Mouse (Mus musculus) embryonic facial prominence, embryonic 11.5 days (tissue): ENCODE measurements around the gene Olfr90. TPM values are rescaled to one million over a fixed set of nuclear protein-coding genes. Genes with fewer than 3 reads are reported as not detected.

Experiments
- ATAC-seq: fragments of 200-750 bp; cut with Nextera tagmentation; replicated peaks from 2 replicates; pipeline ENCODE4 v1.8.0; 2017; ENCODE audit warnings: low read depth; ENCODE audit not compliant: insufficient number of reproducible peaks, low FRiP score, low TSS enrichment
- DNase-seq: peaks from one replicate; pipeline ENCODE4 v3.0.0-alpha.2; 2015; ENCODE audit warnings: low spot score
- H3K27ac ChIP-seq: fragments of 300-500 bp; sonication (generic); replicated peaks from 2 replicates; pipeline ENCODE4 v1.5.1; 2014; ENCODE audit warnings: mild to moderate bottlenecking, low read depth, low read length, control low read depth
- H3K27me3 ChIP-seq: fragments of 300-500 bp; sonication (generic); 2 replicates; pipeline ENCODE4 v1.6.1; 2014; ENCODE audit warnings: mild to moderate bottlenecking, low read length, moderate library complexity, mixed read lengths; ENCODE audit not compliant: control insufficient read depth, insufficient read depth
- H3K36me3 ChIP-seq: fragments of 300-500 bp; sonication (generic); replicated peaks from 2 replicates; pipeline ENCODE4 v1.6.1; 2014; ENCODE audit warnings: low read depth, mild to moderate bottlenecking, low read length, moderate library complexity, mixed read lengths; ENCODE audit not compliant: control insufficient read depth, insufficient read depth
- H3K4me1 ChIP-seq: fragments of 300-500 bp; sonication (generic); 2 replicates; pipeline ENCODE4 v1.6.1; 2014; ENCODE audit warnings: low read length, mixed read lengths; ENCODE audit not compliant: control insufficient read depth, insufficient read depth
- H3K4me2 ChIP-seq: fragments of 300-500 bp; sonication (generic); 2 replicates; pipeline ENCODE4 v1.6.1; 2014; ENCODE audit warnings: low read depth, mild to moderate bottlenecking, control low read depth, low read length, moderate library complexity
- H3K4me3 ChIP-seq: fragments of 300-500 bp; sonication (generic); 2 replicates; pipeline ENCODE4 v1.5.1; 2014; ENCODE audit warnings: low read depth, low read length, control low read depth
- H3K9ac ChIP-seq: fragments of 300-500 bp; sonication (generic); replicated peaks from 2 replicates; pipeline ENCODE4 v1.6.1; 2014; ENCODE audit warnings: mild to moderate bottlenecking, control low read depth, low read length
- H3K9me3 ChIP-seq: fragments of 300-500 bp; sonication (generic); replicated peaks from 2 replicates; pipeline ENCODE4 v1.6.1; 2016; ENCODE audit warnings: mild to moderate bottlenecking, low read length, inconsistent platforms, mixed read lengths; ENCODE audit not compliant: control insufficient read depth
- WGBS: fragments of 180-500 bp; shearing (Covaris S2); extraction: QIAGEN DNeasy Blood & Tissue Kit; methylation state at CpG from one replicate; pipeline ENCODE4 v1.1.7; 2014; 5-methylcytosine and 5-hydroxymethylcytosine counted together
- polyA plus RNA-seq: library from polyadenylated mRNA; unstranded; fragments of >200 nt; fragmentation: Nextera tagmentation; extraction: Ambion mirVana; gene quantifications from 2 replicates; pipeline ENCODE4 v1.2.1, GENCODE M21; 2014

The Olfr90 gene
- polyA plus RNA-seq, 1 experiment from 2014 or later: not detected

DNA sequence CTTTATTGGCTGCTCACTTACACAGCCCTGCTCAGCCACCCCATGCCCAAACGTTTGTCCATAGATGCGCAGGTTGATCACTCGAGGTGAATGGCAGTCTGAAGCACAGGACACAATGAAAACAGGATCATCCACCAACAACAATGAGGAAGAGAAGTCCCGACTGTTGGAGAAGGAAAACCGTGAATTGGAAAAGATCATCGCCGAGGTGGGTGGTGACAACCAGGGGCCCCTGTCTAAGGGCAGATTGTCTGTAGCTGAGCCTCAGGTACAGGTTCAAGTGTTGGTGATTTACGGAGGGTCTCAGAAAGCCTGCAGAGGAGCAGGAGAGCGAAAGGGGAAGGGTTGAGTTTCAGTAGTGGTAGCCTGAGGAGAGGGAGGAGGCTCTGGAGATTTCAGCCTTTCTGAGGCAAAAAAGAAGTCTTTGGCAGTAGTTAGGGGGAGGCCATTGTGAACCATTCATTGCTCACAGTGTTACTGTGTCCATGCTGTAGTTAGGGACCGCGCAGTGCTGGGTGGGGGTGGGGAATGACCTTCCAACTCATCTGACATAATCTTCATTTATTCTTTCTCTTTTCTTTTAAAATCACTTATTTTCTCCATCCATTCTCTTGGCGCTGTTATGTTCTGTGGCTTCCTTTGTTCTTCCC lies 16.1 kb downstream of the Olfr90 start:
- no peak overlapping the region for H3K4me3 ChIP-seq
- WGBS: 78% methylated on average over 12 of the region's 12 CpGs
- H3K27ac ChIP-seq: no peak overlapping the region
- DNase-seq (no peak), ATAC-seq (no peak)
- no peaks in the 10 kb centered on the region for H3K27me3 ChIP-seq
- no peaks in the 10 kb centered on the region for H3K4me1 ChIP-seq
- H3K36me3 ChIP-seq: peaks cover 6% of the 10 kb centered on the region
- no peak overlapping the region for H3K4me2 ChIP-seq
- H3K9me3 ChIP-seq: no peaks in the 10 kb centered on the region
- no peak overlapping the region for H3K9ac ChIP-seq

DNA sequence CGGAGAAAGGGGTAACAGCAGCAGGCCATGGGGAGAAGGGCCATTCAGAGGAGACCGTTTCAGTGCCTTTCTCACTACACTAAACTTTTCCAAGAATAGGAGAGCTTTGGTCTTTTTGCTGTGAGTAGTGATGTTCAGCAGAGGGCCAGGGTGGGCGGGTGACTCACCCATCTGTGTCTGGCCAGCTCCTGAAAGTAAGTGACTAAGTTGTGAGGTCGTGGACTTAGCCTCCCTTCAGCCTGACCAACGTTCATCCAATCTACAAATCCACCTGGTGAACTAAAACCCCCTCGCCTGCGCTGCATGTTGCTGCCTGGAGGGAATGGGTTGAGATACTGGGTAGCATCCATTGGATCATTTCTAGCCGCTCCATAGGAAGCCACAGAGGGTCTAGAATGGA lies 18.2 kb downstream of the Olfr90 start:
- no peaks in the 10 kb centered on the region for H3K27me3 ChIP-seq
- peaks cover 6% of the 10 kb centered on the region for H3K36me3 ChIP-seq
- no peak overlapping the region for H3K27ac ChIP-seq
- H3K9ac ChIP-seq: no peak overlapping the region
- DNase-seq (no peak), ATAC-seq (no peak)
- no peaks in the 10 kb centered on the region for H3K4me1 ChIP-seq
- H3K4me3 ChIP-seq: no peak overlapping the region
- H3K9me3 ChIP-seq: no peaks in the 10 kb centered on the region
- no peak overlapping the region for H3K4me2 ChIP-seq
- WGBS: 91% methylated on average over 8 of the region's 8 CpGs

DNA sequence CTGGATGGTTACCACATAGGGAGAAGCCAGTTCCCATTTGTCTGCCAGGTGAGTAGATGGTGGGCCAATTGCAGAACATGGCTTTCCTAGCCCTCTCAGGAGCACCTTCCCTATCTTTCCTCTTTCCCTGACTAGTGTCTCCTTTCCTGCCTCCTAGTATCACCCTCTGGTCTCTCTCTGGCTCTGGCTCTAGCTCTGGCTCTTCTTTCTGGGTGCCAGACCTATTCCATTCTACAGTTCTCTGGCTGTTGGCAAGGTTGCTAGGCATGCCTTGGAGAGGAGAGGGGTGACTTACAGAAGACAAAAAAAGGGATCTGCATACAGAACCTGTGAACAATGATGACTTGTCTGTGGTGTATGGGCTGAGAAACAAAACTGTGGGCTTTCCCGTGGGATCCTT lies 20.4 kb downstream of the Olfr90 start:
- Histone ChIP-seq H3K27ac (no peak overlapping the region), H3K4me1 (no peaks in the 10 kb centered on the region), H3K36me3 (peaks cover 6% of the 10 kb centered on the region), H3K4me3 (no peak overlapping the region), H3K9ac (no peak overlapping the region), H3K9me3 (no peaks in the 10 kb centered on the region), H3K27me3 (no peaks in the 10 kb centered on the region), H3K4me2 (no peak overlapping the region)
- ATAC-seq (no peak), DNase-seq (no peak)
- 87% methylated on average over 1 of the region's 1 CpGs for WGBS

DNA sequence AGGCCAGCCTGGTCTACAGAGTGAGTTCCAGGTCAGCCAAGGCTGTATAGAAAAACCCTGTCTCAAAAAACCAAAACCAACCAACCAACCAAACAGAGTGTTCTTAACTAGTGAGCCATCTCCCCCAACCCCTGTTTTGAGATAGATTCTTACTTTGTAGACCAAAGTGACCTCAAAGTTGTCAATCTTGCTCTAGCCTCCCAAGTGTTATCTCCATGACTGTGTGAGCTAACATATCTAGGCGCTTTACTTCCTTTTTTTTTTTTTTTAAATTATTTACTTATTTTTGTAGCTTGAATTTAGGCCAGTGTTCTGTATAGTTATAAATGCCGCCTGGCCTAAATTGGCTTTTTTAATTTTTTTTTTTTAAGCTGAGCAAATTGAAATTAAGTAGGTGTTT lies 22.3 kb downstream of the Olfr90 start:
- DNase-seq: no peak
- Histone ChIP-seq H3K36me3 (peaks cover 3% of the 10 kb centered on the region), H3K4me3 (no peak overlapping the region), H3K27me3 (no peaks in the 10 kb centered on the region), H3K4me1 (no peaks in the 10 kb centered on the region), H3K9me3 (no peaks in the 10 kb centered on the region), H3K27ac (no peak overlapping the region), H3K4me2 (no peak overlapping the region), H3K9ac (no peak overlapping the region)
- ATAC-seq: no peak
- 94% methylated on average over 2 of the region's 2 CpGs for WGBS

DNA sequence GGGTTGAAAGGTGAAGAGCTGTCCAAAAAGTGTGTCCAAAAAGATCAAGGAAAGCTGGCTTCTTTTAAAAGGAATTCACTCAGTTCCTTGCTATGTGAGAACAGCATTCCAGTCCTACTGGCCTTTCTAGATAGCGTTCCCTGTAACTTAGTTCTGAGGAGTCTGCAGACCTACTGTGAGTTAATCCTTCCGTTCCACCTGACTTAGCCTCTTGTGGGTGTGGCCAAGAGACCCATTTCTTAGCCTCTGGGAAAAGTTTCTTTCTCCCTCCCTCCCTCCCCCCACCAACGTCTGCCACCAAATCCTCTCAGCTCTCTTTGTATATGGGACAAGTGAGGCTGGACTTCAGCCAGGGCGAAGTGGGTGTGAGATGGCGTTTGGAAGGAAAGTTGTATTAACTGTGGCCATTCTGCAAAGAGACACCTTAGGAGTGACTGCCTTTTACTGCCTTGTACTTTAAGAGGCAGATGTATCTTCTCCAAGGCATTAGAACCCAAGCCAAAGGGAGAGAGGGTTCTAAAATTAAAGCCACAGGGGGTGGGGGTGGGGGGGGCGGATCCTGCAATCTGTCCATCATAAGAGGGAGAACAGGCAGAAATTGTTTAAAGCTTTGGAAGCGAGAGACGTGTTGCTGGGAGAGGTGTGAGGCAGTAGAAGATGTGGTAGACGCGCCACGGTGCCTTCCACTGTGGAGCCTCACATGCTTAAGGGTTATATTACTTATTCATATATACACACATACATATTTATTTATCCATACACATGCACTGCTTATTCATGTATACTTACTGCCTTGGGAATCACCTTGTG lies 24.4 kb downstream of the Olfr90 start:
- Histone ChIP-seq H3K27me3 (no peaks in the 10 kb centered on the region), H3K36me3 (peaks cover 3% of the 10 kb centered on the region), H3K9me3 (no peaks in the 10 kb centered on the region), H3K27ac (no peak overlapping the region), H3K4me1 (no peaks in the 10 kb centered on the region), H3K4me3 (no peak overlapping the region), H3K4me2 (no peak overlapping the region), H3K9ac (no peak overlapping the region)
- ATAC-seq (no peak), DNase-seq (no peak)
- 75% methylated on average over 11 of the region's 11 CpGs for WGBS

DNA sequence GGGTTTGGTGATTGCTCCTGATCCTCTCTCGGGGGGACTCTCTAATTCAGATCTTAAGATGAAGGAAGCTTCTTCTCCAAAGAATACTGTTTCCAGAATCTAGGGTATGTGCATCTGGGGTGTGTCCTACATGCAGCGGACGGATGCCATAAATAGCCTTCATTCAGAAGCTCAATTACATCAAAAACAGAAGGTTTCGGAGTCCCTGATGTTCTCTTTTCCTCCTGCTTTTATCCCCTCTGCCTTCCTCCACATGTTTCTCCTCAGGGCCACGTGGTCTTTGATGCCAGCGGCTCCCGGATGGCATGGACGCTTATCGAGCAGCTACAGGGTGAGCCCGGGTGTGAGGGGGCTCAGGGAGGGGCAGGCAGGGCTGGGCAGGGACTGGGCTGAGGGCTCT lies 25.2 kb downstream of the Olfr90 start:
- ATAC-seq (no peak), DNase-seq (no peak)
- WGBS: 59% methylated on average over 10 of the region's 10 CpGs
- H3K27me3 ChIP-seq: no peaks in the 10 kb centered on the region
- H3K36me3 ChIP-seq: peaks cover 3% of the 10 kb centered on the region
- H3K4me1 ChIP-seq: no peaks in the 10 kb centered on the region
- no peaks in the 10 kb centered on the region for H3K9me3 ChIP-seq
- no peak overlapping the region for H3K27ac ChIP-seq
- H3K9ac ChIP-seq: no peak overlapping the region
- no peak overlapping the region for H3K4me2 ChIP-seq
- H3K4me3 ChIP-seq: no peak overlapping the region

DNA sequence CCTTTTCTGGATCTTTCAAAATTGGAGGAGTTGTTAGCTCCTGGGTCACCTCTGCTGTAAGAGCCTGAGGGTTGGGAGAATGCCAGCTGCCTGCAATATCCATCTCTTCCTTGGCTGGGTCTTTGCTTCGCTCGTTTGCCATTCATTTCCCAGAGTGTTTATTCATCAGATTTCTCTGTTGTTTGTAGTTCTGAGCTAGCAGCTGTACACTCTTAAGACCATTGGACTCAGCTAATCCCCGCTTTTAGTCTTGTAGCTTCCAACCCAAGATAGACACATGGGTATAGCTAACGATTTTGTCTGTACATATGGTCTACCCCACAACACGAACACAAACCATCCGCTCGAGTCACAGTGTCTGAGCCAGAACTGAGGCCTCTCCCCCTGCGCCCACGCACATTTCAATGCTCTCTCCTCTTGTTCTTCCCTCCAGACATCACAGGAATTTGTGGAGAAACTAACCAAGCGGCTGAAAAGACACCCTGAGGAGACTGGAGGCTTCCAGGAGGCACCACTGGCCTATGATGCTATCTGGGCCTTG lies 26.1 kb downstream of the Olfr90 start:
- H3K4me3 ChIP-seq: no peak overlapping the region
- ATAC-seq (no peak), DNase-seq (no peak)
- no peaks in the 10 kb centered on the region for H3K9me3 ChIP-seq
- 90% methylated on average over 10 of the region's 10 CpGs for WGBS
- no peaks in the 10 kb centered on the region for H3K4me1 ChIP-seq
- peaks cover 3% of the 10 kb centered on the region for H3K36me3 ChIP-seq
- no peaks in the 10 kb centered on the region for H3K27me3 ChIP-seq
- H3K27ac ChIP-seq: no peak overlapping the region
- no peak overlapping the region for H3K4me2 ChIP-seq
- no peak overlapping the region for H3K9ac ChIP-seq

DNA sequence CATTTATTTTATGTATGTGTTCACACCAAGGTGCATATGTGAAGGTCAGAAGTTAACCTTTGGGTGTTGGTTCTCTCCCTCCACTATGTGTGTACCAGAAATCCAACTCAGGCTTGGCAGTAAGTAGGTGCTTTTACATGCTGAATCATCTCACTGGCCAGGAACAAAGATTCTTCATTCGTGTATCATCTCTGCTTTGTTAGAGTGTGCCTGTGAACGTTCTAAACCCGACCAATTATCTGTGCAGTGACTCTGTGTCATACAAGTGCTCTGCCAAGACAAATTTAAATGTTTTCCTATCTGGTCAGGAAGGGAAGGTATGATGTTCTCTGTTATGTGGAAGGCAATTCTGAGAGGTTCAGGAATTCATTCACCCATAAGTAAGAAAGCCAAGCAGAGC lies 26.9 kb downstream of the Olfr90 start:
- no peaks in the 10 kb centered on the region for H3K9me3 ChIP-seq
- H3K9ac ChIP-seq: no peak overlapping the region
- H3K4me3 ChIP-seq: no peak overlapping the region
- no peak overlapping the region for H3K4me2 ChIP-seq
- H3K36me3 ChIP-seq: peaks cover 7% of the 10 kb centered on the region
- DNase-seq (no peak), ATAC-seq (no peak)
- WGBS: 84% methylated on average over 3 of the region's 3 CpGs
- H3K4me1 ChIP-seq: no peaks in the 10 kb centered on the region
- H3K27ac ChIP-seq: no peak overlapping the region
- no peaks in the 10 kb centered on the region for H3K27me3 ChIP-seq
